ENCODE assay signal across 8 mouse cellular contexts in the genomic region with DNA sequence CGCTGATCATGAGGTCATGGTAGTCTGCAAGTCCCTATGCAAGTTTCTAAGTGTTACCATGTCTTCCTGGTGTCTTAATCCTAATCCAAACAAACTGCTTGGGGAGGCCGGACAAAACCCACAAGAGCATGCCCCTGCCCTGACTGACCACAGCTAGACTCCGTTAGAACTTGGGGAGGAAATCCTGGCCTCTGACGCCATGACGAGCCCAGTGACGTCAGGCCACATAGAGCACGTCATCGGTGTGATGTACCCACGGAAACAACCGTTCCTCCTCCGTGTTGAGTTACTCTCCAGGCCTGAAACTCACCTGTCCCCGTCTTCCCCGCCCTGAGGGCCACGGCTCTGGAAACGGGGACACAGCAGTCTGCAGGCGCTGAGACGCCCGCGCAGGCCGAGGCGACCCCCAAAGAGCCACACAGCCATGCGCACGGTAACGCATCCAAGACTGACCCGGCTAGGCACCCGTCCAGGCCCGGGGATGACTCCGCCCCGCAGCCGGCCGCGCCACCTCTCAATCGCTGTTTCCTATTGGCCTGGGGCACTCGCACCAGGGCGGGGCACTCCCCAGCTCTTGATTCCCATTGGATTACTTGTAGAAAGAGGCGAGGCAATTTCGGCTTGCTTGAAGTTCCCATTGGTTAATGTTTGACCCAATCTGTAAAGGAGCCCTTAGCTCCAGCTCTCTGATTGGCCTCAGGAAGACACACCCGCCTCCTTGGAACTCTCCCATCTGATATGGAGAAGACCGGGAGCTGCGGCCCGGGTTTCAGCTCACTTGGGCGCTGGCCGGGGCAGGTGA. TPM values are rescaled to one million over a fixed set of nuclear protein-coding genes. Genes with fewer than 3 reads are reported as not detected.
DNase-seq lines count a peak whose midpoint lies in the region; ATAC-seq and TF ChIP-seq lines count a peak whose summit lies in the region.

Gene Mmab (minus strand): TSS at position 495 of the 802 bp plus-strand sequence.
Gene Mvk (plus strand): TSS at position 704 of the 802 bp plus-strand sequence.

- TF ChIP-seq CTCF in lung, adult 2 months (IDR thresholded peaks at IDR 0.05; ENCODE audit: insufficient read depth, low read length): no peak

- peak; percentile 60; the same call in 1 of the 2 replicates for TF ChIP-seq POLR2A in lung, adult 2 months (IDR thresholded peaks at IDR 0.05; ENCODE audit: borderline replicate concordance, extremely low read depth, low read depth, low read length)

- H3K9ac ChIP-seq in ES-E14 (ENCODE audit: insufficient read depth, low read depth, low read length, poor library complexity, severe bottlenecking): peak within 1 kb of the TSS; percentile 80
- peak within 1 kb of the TSS; percentile 74 for H3K9ac ChIP-seq in forebrain, embryonic 15.5 days (replicated peaks)

- in situ Hi-C loops in ES-E14 (cut with MboI; ENCODE audit: low sequenced_read_pairs in 2 of 2, unreplicated experiment in 2 of 2): no loop called here

- WGBS in forebrain, embryonic 15.5 days: 3% methylated on average over 42 of the region's 43 CpGs
- 2% methylated on average over 43 of the region's 43 CpGs for WGBS in lung, adult 2 months

- H3K27ac ChIP-seq in ES-E14 (ENCODE audit: insufficient read depth, low read depth, low read length, poor library complexity, severe bottlenecking): no peak within 1 kb of the TSS
- H3K27ac ChIP-seq in forebrain, embryonic 15.5 days (replicated peaks): peak within 1 kb of the TSS; percentile 83

- peak within 1 kb of the TSS; percentile 65 for H3K4me2 ChIP-seq in forebrain, embryonic 15.5 days (replicated peaks)

- peak; percentile 96 for DNase-seq in ES-E14 (ENCODE audit: low read depth, low spot score)
- peak; percentile 99 for DNase-seq in cerebellum, adult 11-12 months
- peak; percentile 97 for DNase-seq in heart, postnatal 25 days (ENCODE audit: low spot score)
- DNase-seq in layer of hippocampus, adult 18-20 months (ENCODE audit: low spot score in 2 of 2): peak; percentile 98 to 99
- peak; percentile 98 for DNase-seq in lung, adult 2 months
- DNase-seq in thymus, adult 18-20 months: peak; percentile 95 to 97

- peak within 1 kb of the TSS; percentile 85 to 87 for H3K4me3 ChIP-seq in ES-E14 (ENCODE audit: insufficient read depth in 1 of 2, low read depth in 1 of 2, low read length in 2 of 2, poor library complexity in 1 of 2, severe bottlenecking in 1 of 2)
- H3K4me3 ChIP-seq in forebrain, embryonic 15.5 days: peak within 1 kb of the TSS; percentile 58
- H3K4me3 ChIP-seq in lung, adult 2 months (replicated peaks; ENCODE audit: extremely low read depth, low read depth, low read length): peak within 1 kb of the TSS; percentile 85

- H3K4me1 ChIP-seq in ES-E14 (ENCODE audit: control insufficient read depth in 2 of 2, insufficient read depth in 2 of 2, low read length in 2 of 2, poor library complexity in 1 of 2): peaks cover 0 to 7% of the 10 kb centered on the region in 2 experiments; a peak in 1 of 4 replicates
- peaks cover 10% of the 10 kb centered on the region for H3K4me1 ChIP-seq in forebrain, embryonic 15.5 days
- H3K4me1 ChIP-seq in lung, adult 2 months (ENCODE audit: control insufficient read depth, insufficient read depth, low read length): no peaks in the 10 kb centered on the region; the same call in 1 of the 2 replicates

- intact Hi-C loops in heart, postnatal 25 days (cut with DNase I): loop anchor here (5.0 kb wide), 1 partner anchor 61 kb away; the partner anchor contains the start of genes Kctd10 and Ube3b

- peaks cover 2% of the 10 kb centered on the region; the same call in 1 of the 2 replicates for H3K36me3 ChIP-seq in ES-E14 (ENCODE audit: control insufficient read depth, insufficient read depth, low read length, poor library complexity, severe bottlenecking)
- 0 out of 2 replicates have a peak, but pooled peaks cover 9% of the 10 kb centered on the region for H3K36me3 ChIP-seq in forebrain, embryonic 15.5 days

- H3K27me3 ChIP-seq in forebrain, embryonic 15.5 days: no peaks in the 10 kb centered on the region

- ATAC-seq in forebrain, embryonic 15.5 days (replicated peaks): peak; percentile 99
- ATAC-seq in neutrophil, adult 5-6 weeks (ENCODE audit: extremely low read depth, insufficient number of reproducible peaks, low FRiP score, poor library complexity, severe bottlenecking): peak; percentile 95

- no peaks in the 10 kb centered on the region for H3K9me3 ChIP-seq in ES-E14 (ENCODE audit: control insufficient read depth, insufficient read depth, low read depth, low read length)
- no peaks in the 10 kb centered on the region for H3K9me3 ChIP-seq in forebrain, embryonic 15.5 days

TF ChIP-seq in ES-E14, 5 proteins besides CTCF, POLR2A, EP300 and RAD21:
- TF ChIP-seq MAFK (IDR thresholded peaks at IDR 0.05; ENCODE audit: insufficient read depth, low read depth, low read length) (no peak), ZC3H11A (IDR thresholded peaks at IDR 0.05; ENCODE audit: borderline replicate concordance, low read depth, low read length) (no peak), ZNF384 (IDR thresholded peaks at IDR 0.05; ENCODE audit: low read depth, low read length) (no peak), HCFC1 (IDR thresholded peaks at IDR 0.05; ENCODE audit: borderline replicate concordance, insufficient read depth, low read length) (peak; percentile 69; the same call in 1 of the 2 replicates), CHD2 (IDR thresholded peaks at IDR 0.05; ENCODE audit: low read depth, low read length) (peak; percentile 87)

RNA-seq across cellular contexts. Expression of gene Mmab, which starts in this region (rescaled TPM):
- 11.0 and 16.3 TPM in 2 replicates for total RNA-seq in ES-E14 (2012; rRNA removed)
- 20.3 and 20.5 TPM in 2 replicates for polyA plus RNA-seq in forebrain, embryonic 15.5 days (2015; fragmentation: Nextera tagmentation; extraction: Ambion mirVana)
- total RNA-seq in heart, postnatal 25 days (2021): 10 to 100 TPM; 15.8 to 17.0 TPM
- 10 to 100 TPM; 21.7 to 22.2 TPM for total RNA-seq in layer of hippocampus, adult 18-20 months (2021)
- polyA plus RNA-seq in lung, adult 2 months (2012; rRNA removed): 12.8 and 15.7 TPM in 2 replicates
- 5.4 and 6.3 TPM in 2 replicates for total RNA-seq in neutrophil, adult 5-6 weeks (2017)

RNA-seq across cellular contexts. Expression of gene Mvk, which starts in this region (rescaled TPM):
- 32.5 and 35.8 TPM in 2 replicates for total RNA-seq in ES-E14 (2012; rRNA removed)
- 46.3 and 49.4 TPM in 2 replicates for polyA plus RNA-seq in forebrain, embryonic 15.5 days (2015; fragmentation: Nextera tagmentation; extraction: Ambion mirVana)
- total RNA-seq in heart, postnatal 25 days (2021): 1 to 10 TPM; 9.2 to 9.7 TPM
- 10 to 100 TPM; 25.4 to 27.3 TPM for total RNA-seq in layer of hippocampus, adult 18-20 months (2021)
- polyA plus RNA-seq in lung, adult 2 months (2012; rRNA removed): 44.7 and 52.1 TPM in 2 replicates
- total RNA-seq in neutrophil, adult 5-6 weeks (2017): 2.0 and 2.7 TPM in 2 replicates
